Mouse (Mus musculus) liver, embryonic 11.5 days (tissue): ENCODE measurements around the gene Gpx8. TPM values are rescaled to one million over a fixed set of nuclear protein-coding genes. Genes with fewer than 3 reads are reported as not detected.

Experiments
- ATAC-seq: fragments of 200-750 bp; cut with Nextera tagmentation; replicated peaks from 2 replicates; pipeline ENCODE4 v1.8.0; 2017; ENCODE audit warnings: moderate number of reproducible peaks, mild to moderate bottlenecking, moderate TSS enrichment, moderate library complexity; ENCODE audit not compliant: low FRiP score
- DNase-seq: peaks from one replicate; pipeline ENCODE4 v3.0.0-alpha.2; 2017; ENCODE audit warnings: low spot score
- H3K27ac ChIP-seq: fragments of 300-500 bp; sonication (generic); 2 replicates; pipeline ENCODE4 v1.5.1; 2014; ENCODE audit warnings: mild to moderate bottlenecking, low read depth, low read length, control low read depth
- H3K27me3 ChIP-seq: fragments of 300-500 bp; sonication (generic); replicated peaks from 2 replicates; pipeline ENCODE4 v1.6.1; 2014; ENCODE audit warnings: low read length, mixed read lengths; ENCODE audit not compliant: control insufficient read depth, insufficient read depth
- H3K36me3 ChIP-seq: fragments of 300-500 bp; sonication (generic); 2 replicates; pipeline ENCODE4 v1.6.1; 2014; ENCODE audit warnings: mild to moderate bottlenecking, low read length, moderate library complexity, mixed read lengths; ENCODE audit not compliant: control insufficient read depth, insufficient read depth
- H3K4me1 ChIP-seq: fragments of 300-500 bp; sonication (generic); replicated peaks from 2 replicates; pipeline ENCODE4 v1.6.1; 2014; ENCODE audit warnings: low read length, mixed read lengths; ENCODE audit not compliant: control insufficient read depth, insufficient read depth
- H3K4me2 ChIP-seq: fragments of 300-500 bp; sonication (generic); 2 replicates; pipeline ENCODE4 v1.6.1; 2014; ENCODE audit warnings: mild to moderate bottlenecking, control low read depth, moderate library complexity
- H3K4me3 ChIP-seq: fragments of 300-500 bp; sonication (generic); 2 replicates; pipeline ENCODE4 v1.5.1; 2014; ENCODE audit warnings: low read depth, low read length, control low read depth
- H3K9ac ChIP-seq: fragments of 300-500 bp; sonication (generic); 2 replicates; pipeline ENCODE4 v1.6.1; 2014; ENCODE audit warnings: low read depth, low read length, control low read depth
- H3K9me3 ChIP-seq: fragments of 300-500 bp; sonication (generic); 2 replicates; pipeline ENCODE4 v1.6.1; 2016; ENCODE audit warnings: low read length, inconsistent platforms, mixed read lengths; ENCODE audit not compliant: control insufficient read depth
- WGBS: fragments of 180-500 bp; shearing (Covaris S2); extraction: QIAGEN DNeasy Blood & Tissue Kit; methylation state at CpG from one replicate; pipeline ENCODE4 v1.1.7; 2014; 5-methylcytosine and 5-hydroxymethylcytosine counted together
- polyA plus RNA-seq: library from polyadenylated mRNA; unstranded; fragments of >200 nt; fragmentation: Nextera tagmentation; extraction: Ambion mirVana; gene quantifications from 2 replicates; pipeline ENCODE4 v1.2.1, GENCODE M21; 2014

Gpx8 gene
- polyA plus RNA-seq, 1 experiment from 2014 or later: 43.0 TPM

GRCm38 (mm10) chr13:113061746-113062145 is 15.5 kb upstream of the Gpx8 start:
- no peak overlapping the region for H3K27ac ChIP-seq
- H3K9me3 ChIP-seq: no peaks in the 10 kb centered on the region
- no peaks in the 10 kb centered on the region for H3K27me3 ChIP-seq
- no peak overlapping the region for H3K4me2 ChIP-seq
- ATAC-seq (no peak), DNase-seq (no peak)
- no peaks in the 10 kb centered on the region for H3K36me3 ChIP-seq
- WGBS: 84% methylated on average over 6 of the region's 6 CpGs
- H3K9ac ChIP-seq: no peak overlapping the region
- H3K4me1 ChIP-seq: no peaks in the 10 kb centered on the region
- H3K4me3 ChIP-seq: no peak overlapping the region

GRCm38 (mm10) chr13:113055826-113056225 is 9.6 kb upstream of the Gpx8 start:
- WGBS: 44% methylated on average over 8 of the region's 8 CpGs
- no peak overlapping the region for H3K4me2 ChIP-seq
- no peak for DNase-seq
- H3K9ac ChIP-seq: no peak overlapping the region
- H3K27ac ChIP-seq: no peak overlapping the region
- H3K36me3 ChIP-seq: no peaks in the 10 kb centered on the region
- no peaks in the 10 kb centered on the region for H3K27me3 ChIP-seq
- no peak overlapping the region for H3K4me3 ChIP-seq
- ATAC-seq: no peak
- no peaks in the 10 kb centered on the region for H3K4me1 ChIP-seq
- H3K9me3 ChIP-seq: no peaks in the 10 kb centered on the region

GRCm38 (mm10) chr13:113054230-113054629 is 8.0 kb upstream of the Gpx8 start:
- Histone ChIP-seq H3K4me2 (no peak overlapping the region), H3K9me3 (no peaks in the 10 kb centered on the region), H3K27ac (no peak overlapping the region), H3K9ac (no peak overlapping the region), H3K4me3 (no peak overlapping the region), H3K4me1 (no peaks in the 10 kb centered on the region), H3K27me3 (no peaks in the 10 kb centered on the region), H3K36me3 (no peaks in the 10 kb centered on the region)
- ATAC-seq: no peak
- no peak for DNase-seq
- 71% methylated on average over 8 of the region's 8 CpGs for WGBS

- H3K36me3 ChIP-seq: 0 out of 2 replicates have a peak, but pooled peaks cover 4% of the 10 kb centered on the region
- H3K4me1 ChIP-seq: no peaks in the 10 kb centered on the region
- H3K4me2 ChIP-seq: no peak overlapping the region
- no peaks in the 10 kb centered on the region for H3K27me3 ChIP-seq
- DNase-seq: no peak
- WGBS: 71% methylated on average over 3 of the region's 3 CpGs
- H3K4me3 ChIP-seq: no peak overlapping the region
- H3K27ac ChIP-seq: no peak overlapping the region
- no peaks in the 10 kb centered on the region for H3K9me3 ChIP-seq
- ATAC-seq: no peak
- no peak overlapping the region for H3K9ac ChIP-seq
Observed at GRCm38 (mm10) chr13:113047647-113048046, 1.4 kb upstream of the Gpx8 start.

GRCm38 (mm10) chr13:113047018-113047417 is 808 bp upstream of the Gpx8 start:
- ATAC-seq (no peak), DNase-seq (no peak)
- Histone ChIP-seq H3K4me3 (no peak overlapping the region), H3K9me3 (no peaks in the 10 kb centered on the region), H3K4me2 (no peak overlapping the region), H3K36me3 (0 out of 2 replicates have a peak, but pooled peaks cover 4% of the 10 kb centered on the region), H3K27me3 (no peaks in the 10 kb centered on the region), H3K4me1 (no peaks in the 10 kb centered on the region), H3K9ac (no peak overlapping the region), H3K27ac (no peak overlapping the region)

- Histone ChIP-seq H3K9me3 (no peaks in the 10 kb centered on the region), H3K4me1 (no peaks in the 10 kb centered on the region), H3K27me3 (no peaks in the 10 kb centered on the region), H3K27ac (no peak overlapping the region), H3K9ac (no peak overlapping the region), H3K4me3 (peak overlapping the region; percentile 39), H3K4me2 (peak overlapping the region; percentile 54), H3K36me3 (0 out of 2 replicates have a peak, but pooled peaks cover 4% of the 10 kb centered on the region)
- DNase-seq (no peak), ATAC-seq (no peak)
- 36% methylated on average over 18 of the region's 18 CpGs for WGBS
Observed at GRCm38 (mm10) chr13:113045458-113046110, 626 bp downstream of the Gpx8 start.

GRCm38 (mm10) chr13:113044876-113045275 is 1.3 kb downstream of the Gpx8 start:
- Histone ChIP-seq H3K36me3 (0 out of 2 replicates have a peak, but pooled peaks cover 4% of the 10 kb centered on the region), H3K4me3 (peak overlapping the region; percentile 39), H3K27ac (no peak overlapping the region), H3K27me3 (no peaks in the 10 kb centered on the region), H3K4me1 (no peaks in the 10 kb centered on the region), H3K9ac (no peak overlapping the region), H3K9me3 (no peaks in the 10 kb centered on the region), H3K4me2 (peak overlapping the region; percentile 54; the same call in 1 of the 2 replicates)
- no peak for ATAC-seq
- no peak for DNase-seq
- 67% methylated on average over 3 of the region's 3 CpGs for WGBS

- H3K4me1 ChIP-seq: peaks cover 3% of the 10 kb centered on the region; the same call in 1 of the 2 replicates
- 3% methylated on average over 4 of the region's 4 CpGs for WGBS
- ATAC-seq (peak; percentile 86), DNase-seq (peak; percentile 53)
- no peak overlapping the region for H3K27ac ChIP-seq
- no peak overlapping the region for H3K9ac ChIP-seq
- H3K4me2 ChIP-seq: peak overlapping the region; percentile 97
- H3K9me3 ChIP-seq: no peaks in the 10 kb centered on the region
- no peaks in the 10 kb centered on the region for H3K36me3 ChIP-seq
- peak overlapping the region; percentile 61; the same call in 1 of the 2 replicates for H3K4me3 ChIP-seq
- peaks cover 55% of the 10 kb centered on the region for H3K27me3 ChIP-seq
Observed at GRCm38 (mm10) chr13:113035852-113036251, 10.4 kb downstream of the Gpx8 start.

- H3K4me1 ChIP-seq: peaks cover 3% of the 10 kb centered on the region; the same call in 1 of the 2 replicates
- WGBS: under 1% methylated on average over 46 of the region's 46 CpGs
- peaks cover 58% of the 10 kb centered on the region for H3K27me3 ChIP-seq
- peak within 1 kb of the TSS; percentile 61 for H3K4me3 ChIP-seq
- no peak within 1 kb of the TSS for H3K27ac ChIP-seq
- no peaks in the 10 kb centered on the region for H3K9me3 ChIP-seq
- 0 out of 2 replicates have a peak within 1 kb of the TSS, but pooled peaks have one; percentile 41 for H3K9ac ChIP-seq
- no peaks in the 10 kb centered on the region for H3K36me3 ChIP-seq
- peak within 1 kb of the TSS; percentile 97 for H3K4me2 ChIP-seq
- ATAC-seq: peak; percentile 54
- DNase-seq: peak; percentile 56
Observed at GRCm38 (mm10) chr13:113034950-113035421, 11.2 kb downstream of the Gpx8 start, which contains the start of gene Cdc20b. Gene Cdc20b, plus strand, starts transcription at chr13:113035111.
